Mouse (Mus musculus): ENCODE measurements at regions not wholly inside any gene's neighbourhood (a gene's known extent, or its start where the extent isn't known, plus 50 kb on each side); places are given as distances from the start of the nearest gene placed in this dataset.
A peak's percentile ranks its signal among the peaks of the same experiment; 100 is the strongest.

DNA sequence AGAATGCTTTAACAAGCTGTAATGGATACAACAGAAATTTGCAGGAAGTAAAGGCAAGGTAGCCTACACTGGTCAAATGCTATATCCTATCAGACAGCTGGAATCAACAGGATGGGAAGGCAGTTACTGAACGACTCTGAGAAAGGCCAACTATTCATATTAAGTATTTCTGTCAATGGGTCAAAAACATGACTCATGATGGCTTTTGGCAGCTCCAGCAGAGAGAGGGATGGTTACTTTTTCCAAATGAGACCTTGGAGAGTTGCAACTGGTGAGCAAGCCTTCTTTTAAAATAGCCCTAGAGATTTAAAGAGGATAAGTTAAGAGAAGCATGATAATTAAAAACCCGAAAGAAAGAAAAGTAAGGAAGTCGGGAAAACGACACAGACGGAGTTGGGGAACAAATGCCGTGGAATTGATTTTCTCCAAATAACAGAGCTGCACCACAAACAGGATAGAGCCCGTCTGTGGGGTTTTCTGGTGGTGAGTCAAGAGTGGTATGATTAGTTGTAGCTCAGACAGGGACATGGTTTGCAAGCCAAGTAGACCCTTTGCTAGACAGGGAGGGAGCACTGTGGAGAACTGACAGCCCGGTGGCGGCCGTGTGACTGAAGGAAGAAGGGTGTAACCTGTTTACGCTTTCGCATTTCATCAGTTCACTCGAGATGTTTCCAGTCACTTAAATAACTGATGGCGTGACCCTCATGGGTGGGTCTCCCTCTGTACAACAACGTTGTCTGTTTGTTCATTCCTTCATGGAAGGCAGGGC, 3638.1 kb upstream of the Gm7489 start:
- DNase-seq (ENCODE audit: low spot score), result no peak

DNA sequence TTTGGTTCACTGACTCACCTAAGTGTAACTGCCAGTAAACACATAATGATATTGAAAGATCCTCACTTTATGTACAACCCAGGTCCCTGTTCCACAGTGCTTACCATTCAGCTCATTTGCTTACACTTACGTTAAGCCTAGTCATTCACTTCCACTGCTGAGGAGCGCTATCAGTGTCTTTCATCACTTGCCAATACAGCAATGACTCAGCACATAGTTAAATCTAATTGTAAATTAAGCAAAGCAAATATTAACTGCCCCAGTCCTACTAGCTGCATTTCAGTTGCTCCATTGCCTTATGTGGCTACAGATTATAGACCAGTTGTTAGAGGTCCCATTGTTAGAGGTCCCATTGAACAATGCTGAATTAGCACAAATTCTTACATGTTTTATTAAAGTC, 3624.6 kb upstream of the Gm7489 start:
- DNase-seq (ENCODE audit: low spot score), result no peak

DNA sequence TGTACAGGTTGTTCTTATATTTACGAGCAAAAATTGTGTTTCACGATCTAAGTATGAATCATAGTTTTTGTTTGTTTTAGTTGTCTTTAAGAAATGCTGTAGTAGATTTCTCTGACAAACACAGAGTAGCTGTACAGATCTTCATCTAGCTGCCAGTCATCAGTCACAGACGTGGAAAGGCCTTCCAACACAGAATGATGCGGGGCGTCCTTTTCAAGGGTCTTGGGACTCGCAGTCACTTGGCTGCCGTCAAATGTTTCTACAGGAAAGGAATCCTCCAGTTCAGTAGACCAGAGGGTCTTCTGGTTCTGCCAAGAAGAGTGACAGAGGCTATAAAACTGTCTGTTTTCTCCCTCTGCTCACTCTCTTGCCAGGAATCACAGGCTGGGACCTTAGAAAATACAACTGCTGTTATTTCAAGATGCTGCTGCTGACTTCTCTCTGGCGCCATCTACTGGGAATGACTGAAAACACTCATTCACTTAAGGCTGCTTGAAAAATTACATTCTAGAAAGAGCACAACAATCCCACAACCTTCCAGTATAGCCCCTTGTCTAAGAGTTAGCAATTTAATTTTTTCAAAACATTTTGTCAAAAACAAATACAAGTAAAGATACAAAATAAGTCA, 3623.3 kb upstream of the Gm7489 start:
- DNase-seq (ENCODE audit: low spot score), result peak; percentile 54

GRCm38 (mm10) chr15:50267542-50267941, 3617.2 kb upstream of the Gm7489 start:
- DNase-seq (ENCODE audit: low spot score), result no peak

DNA sequence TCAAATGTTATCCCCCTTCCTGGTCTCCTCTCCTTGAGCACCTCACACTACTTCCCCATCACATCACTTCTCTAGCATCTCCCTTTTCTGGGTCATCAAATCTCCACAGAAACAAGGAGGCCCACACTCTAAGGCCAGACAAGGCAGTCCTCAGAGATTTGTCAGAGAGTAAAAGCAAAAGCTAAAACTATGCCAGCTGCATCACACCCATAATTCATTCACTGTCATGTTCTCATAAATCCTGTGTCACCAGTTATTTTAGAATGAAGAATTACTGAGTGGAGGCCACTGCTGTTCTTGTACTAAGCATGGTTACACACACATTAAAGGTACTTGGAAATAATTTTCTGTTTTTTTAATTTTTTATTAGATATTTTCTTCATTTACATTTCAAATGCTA, 3613.1 kb upstream of the Gm7489 start:
- no peak for DNase-seq (ENCODE audit: low spot score)

DNA sequence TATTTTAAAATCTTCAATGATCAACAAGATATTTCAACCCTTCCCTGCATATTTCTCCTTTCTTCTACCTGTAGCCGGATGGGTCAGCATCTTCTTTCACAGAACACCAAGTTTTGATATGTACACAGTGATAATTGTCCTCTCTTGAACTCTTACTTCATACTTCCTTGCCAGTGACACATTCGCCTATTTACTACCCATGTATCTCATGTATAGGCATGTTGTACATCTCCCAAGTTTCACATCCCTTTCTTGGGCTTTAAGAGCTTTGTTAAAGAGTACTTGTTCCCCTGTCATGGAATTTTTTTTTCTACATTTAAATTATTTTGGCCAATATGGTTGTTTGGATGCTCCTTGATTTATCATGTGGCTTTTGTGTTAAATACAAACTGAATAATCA, 3602.1 kb upstream of the Gm7489 start:
- DNase-seq (ENCODE audit: low spot score), result no peak

GRCm38 (mm10) chr15:50283491-50283890, 3601.2 kb upstream of the Gm7489 start:
- no peak for DNase-seq (ENCODE audit: low spot score)

DNA sequence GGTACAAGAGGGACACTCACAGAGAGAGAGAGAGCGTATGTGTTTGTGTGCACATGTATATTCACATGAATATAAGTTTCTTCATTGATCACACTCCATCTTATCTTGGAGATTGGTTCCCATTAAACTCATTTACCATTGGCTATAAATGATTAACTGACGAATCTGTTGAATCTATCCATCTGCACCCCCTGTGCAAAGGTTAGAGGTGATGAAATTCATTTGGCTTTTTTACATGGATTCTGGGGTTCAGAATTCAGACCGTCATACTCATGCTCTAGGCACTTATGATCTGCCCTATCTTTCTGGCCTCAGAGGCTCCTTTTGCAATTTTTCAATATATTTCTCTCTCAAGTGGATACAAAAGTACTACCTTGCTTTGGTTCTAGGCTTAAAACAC, 3582.9 kb upstream of the Gm7489 start:
- no peak for DNase-seq (ENCODE audit: low spot score)

DNA sequence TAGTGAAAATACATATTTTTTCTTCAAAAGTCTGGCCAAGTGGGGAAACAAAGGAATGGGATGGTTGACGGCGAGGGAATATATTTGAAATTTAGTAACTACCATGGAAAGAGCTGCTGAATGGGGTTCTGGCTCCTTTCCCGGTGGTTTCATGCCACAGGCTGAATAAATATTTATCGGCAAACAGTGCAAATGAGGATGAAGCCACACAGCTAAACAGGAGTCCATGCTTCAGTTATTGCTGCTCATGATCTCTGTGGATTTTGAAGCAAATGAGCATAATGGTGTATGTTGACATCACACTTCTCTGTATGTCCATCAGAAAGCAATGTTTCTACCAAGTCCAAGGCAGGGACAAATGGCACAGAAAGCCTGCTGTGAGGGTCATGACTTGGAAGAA, 3580.6 kb upstream of the Gm7489 start:
- DNase-seq (ENCODE audit: low spot score), result no peak

DNA sequence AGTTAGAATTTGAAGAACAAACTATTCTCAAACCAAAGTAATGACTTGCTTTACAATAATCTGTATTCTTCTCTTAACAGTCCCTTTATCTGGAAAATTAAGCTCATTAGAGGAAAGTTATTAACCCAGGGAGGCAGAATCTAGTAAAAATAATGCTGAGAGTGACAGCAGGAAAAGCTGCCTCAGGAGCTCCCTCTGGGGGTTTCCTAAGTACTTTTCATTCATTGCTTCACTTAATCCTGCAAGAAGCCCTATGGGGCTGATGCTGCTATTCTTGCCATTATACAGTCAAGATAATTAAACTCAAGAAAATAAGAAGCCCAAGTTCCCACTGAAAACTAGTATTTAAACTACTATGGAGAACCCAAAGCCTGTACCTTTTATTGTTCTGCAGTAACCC, 3563.9 kb upstream of the Gm7489 start:
- no peak for DNase-seq (ENCODE audit: low spot score)

- DNase-seq (ENCODE audit: low spot score), result no peak
Observed at GRCm38 (mm10) chr15:50345536-50345935, 3539.2 kb upstream of the Gm7489 start.

- no peak for DNase-seq (ENCODE audit: low spot score)
Observed at GRCm38 (mm10) chr15:50346953-50347352, 3537.8 kb upstream of the Gm7489 start.

DNA sequence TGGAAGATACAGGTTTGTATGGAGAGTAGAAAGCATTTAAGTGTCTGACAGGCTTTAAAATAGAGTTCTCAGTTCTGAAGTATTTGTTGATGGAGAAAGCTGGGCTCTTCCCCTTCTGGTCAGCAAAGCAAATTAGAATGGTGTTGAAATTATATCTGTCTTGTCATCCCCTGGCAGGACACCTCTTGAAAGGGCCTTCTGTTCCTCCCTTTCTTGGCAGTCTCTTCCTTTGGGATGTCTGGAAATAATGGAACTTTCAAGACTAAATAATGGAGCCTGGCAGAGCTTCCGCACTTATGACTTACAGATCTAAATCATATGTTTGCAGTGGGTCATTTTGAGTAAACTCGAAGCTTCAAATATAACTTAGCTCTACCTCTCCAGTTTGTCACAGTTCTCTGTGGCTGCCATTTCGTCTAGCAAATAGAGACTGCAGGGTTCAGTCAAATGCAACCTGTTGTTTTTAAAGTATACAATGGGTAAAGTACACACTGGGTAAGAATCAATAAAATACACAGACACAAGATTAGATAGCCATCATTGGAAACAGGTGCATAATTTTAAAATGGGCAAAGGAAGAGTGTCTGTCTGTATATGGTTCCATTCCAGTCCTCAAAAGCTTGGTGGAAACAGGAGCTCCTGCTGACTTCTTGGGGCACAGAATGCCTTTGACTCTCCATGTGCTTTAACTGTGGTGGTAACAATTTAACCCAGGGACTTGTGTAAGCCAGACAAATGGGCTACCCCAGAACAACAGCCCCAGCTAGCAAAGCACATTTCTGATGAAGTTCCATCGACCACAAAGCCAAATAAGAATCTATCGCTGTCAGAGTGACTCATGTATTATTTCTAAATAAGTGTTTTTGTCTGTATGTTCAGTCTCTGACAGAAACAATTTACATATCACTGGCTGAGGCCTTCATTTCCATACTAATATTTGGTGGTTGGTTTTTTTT, 3524.4 kb upstream of the Gm7489 start:
- DNase-seq (ENCODE audit: low spot score), result no peak

- peak; percentile 12 for DNase-seq (ENCODE audit: low spot score)
Observed at GRCm38 (mm10) chr15:50361334-50361733, 3523.4 kb upstream of the Gm7489 start.

DNA sequence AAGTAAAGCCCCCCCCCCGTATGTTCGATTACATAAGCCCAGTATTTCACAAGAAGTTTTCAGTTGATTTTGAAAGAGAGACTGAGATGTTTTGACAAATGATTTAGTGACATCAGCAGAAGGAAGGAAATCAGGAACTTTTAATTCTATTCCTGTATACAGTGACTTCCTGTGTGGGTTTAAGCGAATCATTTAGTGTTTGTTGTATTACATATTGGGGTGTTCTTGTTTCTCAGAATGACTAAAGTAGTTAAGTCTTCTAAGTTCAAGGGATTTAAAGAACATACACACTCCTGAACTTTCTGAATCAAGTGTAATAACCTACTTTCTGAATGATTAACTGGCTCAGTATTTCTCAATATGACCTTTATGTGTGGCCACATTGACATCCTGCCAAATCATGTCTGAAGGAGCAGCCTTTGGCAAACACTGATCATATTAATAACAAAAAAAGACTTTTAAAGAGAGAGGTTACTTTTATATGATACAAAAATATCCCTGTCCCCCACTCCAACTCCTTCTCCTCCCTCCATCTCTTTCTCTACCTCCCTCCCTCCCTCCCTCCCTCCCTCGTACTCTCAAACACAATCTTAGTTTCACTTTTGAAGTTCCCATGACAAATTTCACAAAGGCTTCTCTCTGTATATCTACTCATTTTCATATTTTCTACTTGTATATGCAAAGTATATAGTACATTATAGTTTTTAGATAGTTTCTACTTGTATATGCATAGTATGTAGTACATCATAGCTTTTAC, 3522.8 kb upstream of the Gm7489 start:
- DNase-seq (ENCODE audit: low spot score), result peak; percentile 13

GRCm38 (mm10) chr15:50400006-50400781, 3484.5 kb upstream of the Gm7489 start:
- DNase-seq (ENCODE audit: low spot score), result no peak

GRCm38 (mm10) chr15:50401386-50401785, 3483.3 kb upstream of the Gm7489 start:
- no peak for DNase-seq (ENCODE audit: low spot score)

DNA sequence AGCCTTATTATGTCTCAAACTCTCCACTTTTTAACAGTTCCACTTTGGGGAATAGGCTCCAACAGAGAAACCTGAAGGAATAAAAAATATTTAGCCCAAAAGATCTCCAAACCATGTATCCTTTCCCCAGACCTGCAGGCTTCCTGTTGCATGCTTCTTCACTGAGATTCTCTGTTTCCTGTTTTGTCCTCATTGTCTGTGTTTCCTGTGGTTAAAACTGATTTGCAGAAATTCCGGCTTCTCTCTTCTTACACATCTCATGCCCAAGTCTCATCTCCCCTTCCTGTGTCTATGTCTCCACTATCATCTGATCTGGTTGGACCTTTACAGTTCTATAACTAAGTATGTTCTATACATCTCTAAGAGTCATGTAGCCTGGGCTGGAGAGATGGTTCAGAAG, 3482.2 kb upstream of the Gm7489 start:
- DNase-seq (ENCODE audit: low spot score), result no peak

DNA sequence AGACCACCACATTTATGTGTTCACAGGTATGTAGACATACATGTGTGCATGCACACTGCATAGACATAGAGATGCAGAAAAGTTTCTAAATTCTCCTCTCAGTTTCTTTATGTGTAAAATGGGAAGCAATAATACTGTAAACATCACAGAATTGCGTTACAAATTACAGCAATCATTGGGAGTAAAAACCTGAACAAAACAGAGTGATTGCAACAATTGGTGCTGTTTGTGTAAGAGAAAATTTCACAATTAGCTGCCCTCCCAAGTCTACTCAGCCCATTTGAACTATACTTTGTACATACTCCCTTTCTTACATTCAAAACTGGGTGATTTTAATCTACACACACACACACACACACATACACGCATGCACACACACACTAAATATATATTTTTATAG, 3480.8 kb upstream of the Gm7489 start:
- DNase-seq (ENCODE audit: low spot score), result no peak

- no peak for DNase-seq (ENCODE audit: low spot score)
Observed at GRCm38 (mm10) chr15:50408985-50409384, 3475.7 kb upstream of the Gm7489 start.

- no peak for DNase-seq (ENCODE audit: low spot score)
Observed at GRCm38 (mm10) chr15:50417641-50418040, 3467.1 kb upstream of the Gm7489 start.

Data from c-Kit-positive CD71-positive TER-119-positive erythroid progenitor cells, embryonic 14.5 days (primary cell).